Mouse (Mus musculus): Measurements from ENCODE around the gene Gm1673. TPM values are rescaled to one million over a fixed set of nuclear protein-coding genes. Genes with fewer than 3 reads are reported as not detected.

The Gm1673 gene
- polyA plus RNA-seq, 1 experiment from 2014 or later: 252 TPM

DNA sequence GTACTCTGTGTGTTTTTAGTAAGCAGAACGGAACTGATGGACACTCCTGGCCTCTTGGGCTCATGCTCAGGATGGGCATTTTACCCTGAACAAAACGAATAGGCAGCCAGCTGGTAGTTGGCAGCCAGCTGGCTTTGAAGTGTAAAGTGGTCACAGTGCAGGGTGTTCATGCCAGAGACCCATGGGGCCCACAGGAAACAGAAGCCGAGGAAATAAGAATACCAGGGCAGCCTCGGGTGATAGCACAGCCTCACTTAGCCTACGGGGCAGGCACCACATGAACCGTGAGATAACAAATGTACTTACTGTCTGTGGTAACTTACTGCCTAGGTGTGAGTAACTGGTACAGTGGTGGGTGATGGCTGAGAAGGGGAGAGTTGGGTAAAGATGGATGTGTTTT is 47.8 kb downstream of the Gm1673 start:
- H3K27me3 ChIP-seq (ENCODE audit: control insufficient read depth, insufficient read depth, low read length): no peaks in the 10 kb centered on the region
- H3K9me3 ChIP-seq (ENCODE audit: control insufficient read depth, low read length): no peaks in the 10 kb centered on the region
- no peak overlapping the region for H3K4me3 ChIP-seq (ENCODE audit: low read depth, low read length)
- ATAC-seq (ENCODE audit: low FRiP score) (no peak), DNase-seq (ENCODE audit: low spot score, missing footprints) (no peak)
- H3K9ac ChIP-seq (ENCODE audit: low read length): no peak overlapping the region
- H3K36me3 ChIP-seq (ENCODE audit: control insufficient read depth, insufficient read depth, low read length): no peaks in the 10 kb centered on the region
- 81% methylated on average over 6 of the region's 6 CpGs for WGBS
- H3K27ac ChIP-seq (ENCODE audit: low read depth, low read length): no peak overlapping the region
- no peak overlapping the region for H3K4me2 ChIP-seq
- H3K4me1 ChIP-seq (ENCODE audit: control insufficient read depth, insufficient read depth, low read length): no peaks in the 10 kb centered on the region

DNA sequence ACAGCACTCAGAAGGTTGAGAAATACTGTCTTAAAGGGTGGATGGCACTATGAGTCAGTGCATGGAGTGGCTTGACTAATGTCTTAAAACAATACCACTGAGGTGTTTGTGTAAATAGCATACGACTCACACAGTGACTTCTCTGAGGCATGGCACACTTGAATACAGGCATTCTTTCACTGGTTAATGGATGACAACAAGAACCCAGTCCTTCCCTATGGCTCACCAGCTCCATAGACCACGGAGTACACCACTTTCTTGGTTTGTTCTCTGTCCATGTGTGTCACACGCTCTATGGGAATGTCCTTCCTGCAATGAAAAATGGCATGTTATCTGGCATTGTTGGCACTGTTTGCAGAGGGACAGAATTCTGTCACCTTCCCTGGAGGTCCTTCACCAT is 49.3 kb downstream of the Gm1673 start:
- no peaks in the 10 kb centered on the region for H3K4me1 ChIP-seq (ENCODE audit: control insufficient read depth, insufficient read depth, low read length)
- no peaks in the 10 kb centered on the region for H3K9me3 ChIP-seq (ENCODE audit: control insufficient read depth, low read length)
- 78% methylated on average over 3 of the region's 3 CpGs for WGBS

More for the DNA sequence above, 49.3 kb downstream of the Gm1673 start:
- ATAC-seq (ENCODE audit: low FRiP score) (no peak), DNase-seq (ENCODE audit: low spot score, missing footprints) (no peak)
- no peaks in the 10 kb centered on the region for H3K36me3 ChIP-seq (ENCODE audit: control insufficient read depth, insufficient read depth, low read length)
- H3K27me3 ChIP-seq (ENCODE audit: control insufficient read depth, insufficient read depth, low read length): no peaks in the 10 kb centered on the region
- no peak overlapping the region for H3K4me3 ChIP-seq (ENCODE audit: low read depth, low read length)
- H3K4me2 ChIP-seq: no peak overlapping the region
- H3K27ac ChIP-seq (ENCODE audit: low read depth, low read length): no peak overlapping the region
- no peak overlapping the region for H3K9ac ChIP-seq (ENCODE audit: low read length)

Other genes starting within 250 kb of the Gm1673 start
- 38.0 and 49.3 TPM in 2 replicates for gene Letm1, start 200.6 kb upstream of the Gm1673 start, polyA plus RNA-seq (2014; fragmentation: Nextera tagmentation; extraction: Ambion mirVana)
- gene Nsd2, start 162.7 kb upstream of the Gm1673 start, polyA plus RNA-seq (2014; fragmentation: Nextera tagmentation; extraction: Ambion mirVana): 115 and 117 TPM in 2 replicates
- gene Nelfa, start 47.0 kb upstream of the Gm1673 start, polyA plus RNA-seq (2014; fragmentation: Nextera tagmentation; extraction: Ambion mirVana): 57.3 and 63.9 TPM in 2 replicates
- 1.0 and 1.6 TPM in 2 replicates for gene Nat8l, start 12.6 kb downstream of the Gm1673 start, polyA plus RNA-seq (2014; fragmentation: Nextera tagmentation; extraction: Ambion mirVana)
- gene Poln, start 186.0 kb downstream of the Gm1673 start, polyA plus RNA-seq (2014; fragmentation: Nextera tagmentation; extraction: Ambion mirVana): 0.40 and 1.5 TPM in 2 replicates
- 47.7 and 48.1 TPM in 2 replicates for gene Haus3, start 186.1 kb downstream of the Gm1673 start, polyA plus RNA-seq (2014; fragmentation: Nextera tagmentation; extraction: Ambion mirVana)
- 19.3 and 20.8 TPM in 2 replicates for gene Mxd4, start 204.3 kb downstream of the Gm1673 start, polyA plus RNA-seq (2014; fragmentation: Nextera tagmentation; extraction: Ambion mirVana)

All from midbrain, embryonic 11.5 days (tissue).